Mouse (Mus musculus): ENCODE measurements around the gene Gm20489. TPM values are rescaled to one million over a fixed set of nuclear protein-coding genes. Genes with fewer than 3 reads are reported as not detected.

Gene Gm20489
- total and polyA plus RNA-seq, 2 experiments from 2014 or later = not detected

DNA sequence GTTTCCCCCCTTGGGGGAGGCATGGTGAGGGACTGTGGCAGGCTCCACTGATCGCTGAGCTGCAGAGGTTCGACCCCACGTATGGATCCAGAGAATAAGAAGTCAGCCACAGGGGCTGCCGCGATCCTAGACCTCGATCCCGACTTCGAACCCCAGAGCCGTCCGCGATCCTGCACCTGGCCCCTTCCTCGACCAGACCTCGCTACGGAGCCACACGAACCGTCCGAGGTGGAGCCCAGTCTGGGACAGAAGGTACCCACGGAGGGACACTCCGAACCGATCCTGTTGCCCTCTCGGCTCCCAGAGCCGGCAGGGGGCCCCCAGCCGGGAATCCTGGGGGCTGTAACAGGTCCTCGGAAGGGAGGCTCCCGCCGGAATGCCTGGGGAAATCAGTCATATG is 14.1 kb downstream of the Gm20489 start:
- 8% methylated on average over 19 of the region's 26 CpGs for WGBS

GRCm38 (mm10) chrX:101253952-101254729 is 14.7 kb downstream of the Gm20489 start, which contains the start of gene Foxo4:
TSS of gene Foxo4 (plus strand) at chrX:101254528.
- TF ChIP-seq CTCF (IDR thresholded peaks at IDR 0.05) = no peak
- H3K9ac ChIP-seq (replicated peaks; ENCODE audit: low read length, poor library complexity, severe bottlenecking) = 0 out of 2 replicates have a peak within 1 kb of the TSS, but pooled peaks have one; percentile 33
- WGBS = 26% methylated on average over 46 of the region's 47 CpGs
- H3K4me3 ChIP-seq (ENCODE audit: low read depth, low read length) = peak within 1 kb of the TSS; percentile 46
- no peaks in the 10 kb centered on the region for H3K4me1 ChIP-seq (ENCODE audit: insufficient read depth, low read length)
- no peaks in the 10 kb centered on the region for H3K27me3 ChIP-seq (ENCODE audit: insufficient read depth, low read length)
- H3K4me2 ChIP-seq (ENCODE audit: low read depth, low read length, poor library complexity, severe bottlenecking) = peak within 1 kb of the TSS; percentile 78
- H3K9me3 ChIP-seq (ENCODE audit: low read length) = no peaks in the 10 kb centered on the region
- ATAC-seq (ENCODE audit: low FRiP score) (peak; percentile 91), DNase-seq (ENCODE audit: low spot score) (peak; percentile 94)
- H3K36me3 ChIP-seq (ENCODE audit: insufficient read depth, low read length) = no peaks in the 10 kb centered on the region
- H3K27ac ChIP-seq (ENCODE audit: low read depth, low read length) = no peak within 1 kb of the TSS

More for the DNA sequence above, 14.1 kb downstream of the Gm20489 start:
- no peaks in the 10 kb centered on the region for H3K4me1 ChIP-seq (ENCODE audit: insufficient read depth, low read length)
- no peak overlapping the region for H3K27ac ChIP-seq (ENCODE audit: low read depth, low read length)
- H3K4me3 ChIP-seq (ENCODE audit: low read depth, low read length) = peak overlapping the region; percentile 46
- no peak for TF ChIP-seq CTCF (IDR thresholded peaks at IDR 0.05)
- DNase-seq (ENCODE audit: low spot score) (no peak), ATAC-seq (ENCODE audit: low FRiP score) (peak; percentile 39; the same call in 1 of the 2 replicates)
- H3K9me3 ChIP-seq (ENCODE audit: low read length) = no peaks in the 10 kb centered on the region
- H3K9ac ChIP-seq (replicated peaks; ENCODE audit: low read length, poor library complexity, severe bottlenecking) = 0 out of 2 replicates have a peak overlapping the region, but pooled peaks have one; percentile 33
- no peaks in the 10 kb centered on the region for H3K36me3 ChIP-seq (ENCODE audit: insufficient read depth, low read length)
- H3K27me3 ChIP-seq (ENCODE audit: insufficient read depth, low read length) = no peaks in the 10 kb centered on the region
- H3K4me2 ChIP-seq (ENCODE audit: low read depth, low read length, poor library complexity, severe bottlenecking) = peak overlapping the region; percentile 78

GRCm38 (mm10) chrX:101245011-101245410 is 23.8 kb downstream of the Gm20489 start:
- Histone ChIP-seq H3K27ac (ENCODE audit: low read depth, low read length) (no peak overlapping the region), H3K36me3 (ENCODE audit: insufficient read depth, low read length) (no peaks in the 10 kb centered on the region), H3K27me3 (ENCODE audit: insufficient read depth, low read length) (no peaks in the 10 kb centered on the region), H3K4me3 (ENCODE audit: low read depth, low read length) (no peak overlapping the region), H3K4me1 (ENCODE audit: insufficient read depth, low read length) (no peaks in the 10 kb centered on the region), H3K4me2 (ENCODE audit: low read depth, low read length, poor library complexity, severe bottlenecking) (no peak overlapping the region), H3K9me3 (ENCODE audit: low read length) (no peaks in the 10 kb centered on the region), H3K9ac (replicated peaks; ENCODE audit: low read length, poor library complexity, severe bottlenecking) (no peak overlapping the region)
- ATAC-seq (ENCODE audit: low FRiP score) (no peak), DNase-seq (ENCODE audit: low spot score) (no peak)
- 6% methylated on average over 1 of the region's 1 CpGs for WGBS
- no peak for TF ChIP-seq CTCF (IDR thresholded peaks at IDR 0.05)

DNA sequence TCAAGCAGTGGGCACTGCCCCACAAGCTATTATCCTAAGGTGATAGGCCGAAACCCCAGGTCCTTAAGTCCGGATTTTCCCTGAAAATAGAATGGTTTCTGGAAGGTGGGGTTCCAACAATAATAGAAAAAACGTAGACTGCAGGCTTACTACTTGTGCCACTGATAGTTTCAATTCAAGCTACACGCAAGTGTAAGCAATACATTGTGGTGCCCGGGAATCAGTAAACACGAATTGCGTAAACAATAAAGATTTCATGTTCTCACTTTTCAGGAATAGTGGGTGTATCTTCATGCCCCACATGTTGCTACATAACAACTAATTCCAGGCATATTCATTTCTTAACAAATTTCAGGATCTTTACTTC is 46.0 kb downstream of the Gm20489 start:
- Histone ChIP-seq H3K4me3 (ENCODE audit: low read depth, low read length) (peak overlapping the region; percentile 50), H3K9me3 (ENCODE audit: low read length) (no peaks in the 10 kb centered on the region), H3K9ac (replicated peaks; ENCODE audit: low read length, poor library complexity, severe bottlenecking) (no peak overlapping the region), H3K27ac (ENCODE audit: low read depth, low read length) (peak overlapping the region; percentile 38), H3K4me2 (ENCODE audit: low read depth, low read length, poor library complexity, severe bottlenecking) (peak overlapping the region; percentile 38), H3K4me1 (ENCODE audit: insufficient read depth, low read length) (no peaks in the 10 kb centered on the region), H3K36me3 (ENCODE audit: insufficient read depth, low read length) (no peaks in the 10 kb centered on the region), H3K27me3 (ENCODE audit: insufficient read depth, low read length) (peaks cover 3% of the 10 kb centered on the region; the same call in 1 of the 2 replicates)
- TF ChIP-seq CTCF (IDR thresholded peaks at IDR 0.05) = no peak
- DNase-seq (ENCODE audit: low spot score) (no peak), ATAC-seq (ENCODE audit: low FRiP score) (no peak)
- 25% methylated on average over 7 of the region's 7 CpGs for WGBS

- Histone ChIP-seq H3K4me2 (ENCODE audit: low read depth, low read length, poor library complexity, severe bottlenecking) (peak within 1 kb of the TSS; percentile 49), H3K4me3 (ENCODE audit: low read depth, low read length) (peak within 1 kb of the TSS; percentile 50), H3K9me3 (ENCODE audit: low read length) (no peaks in the 10 kb centered on the region), H3K4me1 (ENCODE audit: insufficient read depth, low read length) (no peaks in the 10 kb centered on the region), H3K27me3 (ENCODE audit: insufficient read depth, low read length) (peaks cover 3% of the 10 kb centered on the region; the same call in 1 of the 2 replicates), H3K27ac (ENCODE audit: low read depth, low read length) (peak within 1 kb of the TSS; percentile 65), H3K9ac (replicated peaks; ENCODE audit: low read length, poor library complexity, severe bottlenecking) (peak within 1 kb of the TSS; percentile 61), H3K36me3 (ENCODE audit: insufficient read depth, low read length) (no peaks in the 10 kb centered on the region)
- no peak for TF ChIP-seq CTCF (IDR thresholded peaks at IDR 0.05)
- 21% methylated on average over 55 of the region's 55 CpGs for WGBS
- DNase-seq (ENCODE audit: low spot score) (peak; percentile 95), ATAC-seq (ENCODE audit: low FRiP score) (peak; percentile 97)
Observed at GRCm38 (mm10) chrX:101221834-101222795, 46.7 kb downstream of the Gm20489 start, which contains the start of gene Snx12. TSS of gene Snx12 (minus strand) at chrX:101222563.

Other genes starting within 250 kb of the Gm20489 start
- gene Tex11, start 209.4 kb downstream of the Gm20489 start, total RNA-seq (2014; rRNA removed) = not detected in 2 replicates
- 0.10 and 0.12 TPM in 2 replicates for gene Tex11, start 209.4 kb downstream of the Gm20489 start, polyA plus RNA-seq (2015; fragmentation: Nextera tagmentation; extraction: Ambion mirVana)
- gene Slc7a3, start 183.0 kb downstream of the Gm20489 start, total RNA-seq (2014; rRNA removed) = 30.8 and 33.2 TPM in 2 replicates
- gene Slc7a3, start 183.0 kb downstream of the Gm20489 start, polyA plus RNA-seq (2015; fragmentation: Nextera tagmentation; extraction: Ambion mirVana) = 31.6 and 31.8 TPM in 2 replicates
- gene Snx12, start 46.5 kb downstream of the Gm20489 start, total RNA-seq (2014; rRNA removed) = 39.7 and 47.1 TPM in 2 replicates
- gene Snx12, start 46.5 kb downstream of the Gm20489 start, polyA plus RNA-seq (2015; fragmentation: Nextera tagmentation; extraction: Ambion mirVana) = 33.4 and 35.7 TPM in 2 replicates
- 9.8 and 13.8 TPM in 2 replicates for gene Foxo4, start 14.5 kb downstream of the Gm20489 start, total RNA-seq (2014; rRNA removed)
- 0.48 and 0.65 TPM in 2 replicates for gene Foxo4, start 14.5 kb downstream of the Gm20489 start, polyA plus RNA-seq (2015; fragmentation: Nextera tagmentation; extraction: Ambion mirVana)
- gene Gm614, start 5.0 kb downstream of the Gm20489 start, total RNA-seq (2014; rRNA removed) = not detected in 2 replicates
- gene Gm614, start 5.0 kb downstream of the Gm20489 start, polyA plus RNA-seq (2015; fragmentation: Nextera tagmentation; extraction: Ambion mirVana) = not detected in 2 replicates
- gene Il2rg, start 768 bp downstream of the Gm20489 start, total RNA-seq (2014; rRNA removed) = 2.0 and 4.1 TPM in 2 replicates
- gene Il2rg, start 768 bp downstream of the Gm20489 start, polyA plus RNA-seq (2015; fragmentation: Nextera tagmentation; extraction: Ambion mirVana) = 4.7 and 5.9 TPM in 2 replicates
- gene Med12, start 5.0 kb upstream of the Gm20489 start, total RNA-seq (2014; rRNA removed) = 37.2 and 39.5 TPM in 2 replicates
- 16.1 and 18.2 TPM in 2 replicates for gene Med12, start 5.0 kb upstream of the Gm20489 start, polyA plus RNA-seq (2015; fragmentation: Nextera tagmentation; extraction: Ambion mirVana)
- gene Nlgn3, start 30.1 kb upstream of the Gm20489 start, total RNA-seq (2014; rRNA removed) = 188 and 189 TPM in 2 replicates
- 82.3 and 84.6 TPM in 2 replicates for gene Nlgn3, start 30.1 kb upstream of the Gm20489 start, polyA plus RNA-seq (2015; fragmentation: Nextera tagmentation; extraction: Ambion mirVana)
- gene Gjb1, start 107.4 kb upstream of the Gm20489 start, total RNA-seq (2014; rRNA removed) = 1.5 and 2.1 TPM in 2 replicates
- gene Gjb1, start 107.4 kb upstream of the Gm20489 start, polyA plus RNA-seq (2015; fragmentation: Nextera tagmentation; extraction: Ambion mirVana) = 1.7 and 2.4 TPM in 2 replicates
- gene Zmym3, start 151.8 kb upstream of the Gm20489 start, total RNA-seq (2014; rRNA removed) = 226 and 247 TPM in 2 replicates
- gene Zmym3, start 151.8 kb upstream of the Gm20489 start, polyA plus RNA-seq (2015; fragmentation: Nextera tagmentation; extraction: Ambion mirVana) = 117 and 129 TPM in 2 replicates
- gene Nono, start 160.3 kb upstream of the Gm20489 start, total RNA-seq (2014; rRNA removed) = 223 and 265 TPM in 2 replicates
- gene Nono, start 160.3 kb upstream of the Gm20489 start, polyA plus RNA-seq (2015; fragmentation: Nextera tagmentation; extraction: Ambion mirVana) = 175 and 176 TPM in 2 replicates
- gene Itgb1bp2, start 180.1 kb upstream of the Gm20489 start, total RNA-seq (2014; rRNA removed) = 2.6 and 2.7 TPM in 2 replicates
- gene Itgb1bp2, start 180.1 kb upstream of the Gm20489 start, polyA plus RNA-seq (2015; fragmentation: Nextera tagmentation; extraction: Ambion mirVana) = 0.88 and 1.4 TPM in 2 replicates